Mouse (Mus musculus) inflammation-experienced regulatory T-cells (primary cell): Measurements from ENCODE around the gene Gm3424. TPM values are rescaled to one million over a fixed set of nuclear protein-coding genes. Genes with fewer than 3 reads are reported as not detected.

ENCODE experiments used
- polyA plus RNA-seq, 2 experiments: library from polyadenylated mRNA; unstranded; fragments of 100-300 nt; shearing (Covaris generic); gene quantifications; one replicate each; pipeline ENCODE4 v1.2.1; 2017

Gene Gm3424
- polyA plus RNA-seq: not detected

DNA sequence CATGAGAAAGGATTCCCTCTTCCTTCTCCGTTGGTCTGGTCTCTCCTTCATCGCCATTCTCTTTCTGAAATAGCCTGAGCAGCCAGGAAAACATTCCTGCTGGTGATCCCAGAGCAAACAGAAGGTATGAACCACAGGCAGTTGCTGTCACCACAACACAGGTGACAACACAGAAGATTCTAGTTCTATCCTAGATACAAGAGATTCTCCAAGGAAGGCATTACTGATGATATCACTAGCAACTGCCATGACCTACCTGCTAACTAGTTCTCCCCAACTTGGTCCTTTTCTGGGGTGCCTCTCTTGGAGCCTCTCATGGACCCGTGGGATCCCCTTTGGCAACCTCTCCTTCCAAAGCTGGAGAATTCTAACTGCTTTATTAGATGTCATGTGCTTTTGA, at the start of gene Gm3424:
Gene Gm3424 (minus strand): TSS at position 101 of the 400 bp plus-strand sequence.

DNA sequence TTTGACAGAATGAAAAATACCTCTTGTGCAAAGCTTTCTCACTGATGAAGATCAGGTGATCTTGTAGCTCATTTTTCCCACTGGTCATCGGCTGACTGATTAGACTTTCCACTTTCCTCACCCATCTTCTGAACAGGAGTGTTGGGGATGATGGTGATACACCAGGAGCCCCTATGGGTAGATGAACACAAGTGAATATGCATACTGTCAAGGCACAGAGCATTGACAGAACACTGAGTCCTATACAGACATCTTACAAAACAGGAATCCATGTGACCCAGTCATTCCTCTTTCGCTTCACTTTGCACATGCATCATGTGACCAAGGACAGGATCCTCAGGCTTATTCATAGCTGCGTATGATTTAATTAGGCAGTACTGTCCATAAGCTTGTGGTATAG, 22.2 kb downstream of the Gm3424 start, which contains the start of gene Gm3383:
Gene Gm3383 (minus strand): TSS at position 101 of the 400 bp plus-strand sequence.

Other genes with a start within 250 kb of the Gm3424 start
- gene Gm8265, start 197.3 kb downstream of the Gm3424 start, polyA plus RNA-seq: not detected
- gene Gm9603, start 142.9 kb downstream of the Gm3424 start, polyA plus RNA-seq: not detected
- 1 to 10 TPM; 1.2 to 3.3 TPM for gene Gm3373, start 88.8 kb downstream of the Gm3424 start, polyA plus RNA-seq
- gene Gm3383, start 22.3 kb downstream of the Gm3424 start, polyA plus RNA-seq: 1 to 10 TPM; 2.5 to 5.3 TPM
- gene Gm8237, start 50.1 kb upstream of the Gm3424 start, polyA plus RNA-seq: 1 to 10 TPM in 1 of 2 experiments, under 1 TPM in 1; 0.97 to 2.0 TPM
- gene Gm3248, start 131.4 kb upstream of the Gm3424 start, polyA plus RNA-seq: 1 to 10 TPM in 1 of 2 experiments, under 1 TPM in 1; 0.22 to 4.5 TPM
- gene Gm3453, start 148.8 kb upstream of the Gm3424 start, polyA plus RNA-seq: not detected
- 1 to 10 TPM in 1 of 2 experiments, not detected in 1; 1.5 TPM for gene Gm6337, start 227.9 kb upstream of the Gm3424 start, polyA plus RNA-seq